Mouse (Mus musculus): ENCODE measurements at regions not wholly inside any gene's neighbourhood (a gene's known extent, or its start where the extent isn't known, plus 50 kb on each side); places are given as distances from the start of the nearest gene placed in this dataset.

GRCm38 (mm10) chr2:114260397-114261071 is 59.3 kb upstream of the Zfp770 start:
- DNase-seq, result peak; percentile 12

GRCm38 (mm10) chr2:114259539-114259938 is 58.3 kb upstream of the Zfp770 start:
- no peak for DNase-seq

Measured in gastrocnemius, postnatal 10 days (tissue).